Mouse (Mus musculus) right cerebral cortex, postnatal 25 days (tissue): ENCODE results near the gene Hist2h3b.
"Not testable (repeated sequence)": the region's sequence is repeated elsewhere in the genome, so short reads cannot be mapped to it uniquely, and the experiment has no call there.

Experiments
- DNase-seq: peaks from one replicate; pipeline ENCODE4 v3.0.0; 2022

Gene Hist2h3b

GRCm38 (mm10) chr3:96239949-96240798 is 28.3 kb upstream of the Hist2h3b start, which contains the start of gene Hist2h2aa2:
Gene Hist2h2aa2 (minus strand): TSS chr3:96240276.
- peak; percentile 95 for DNase-seq

GRCm38 (mm10) chr3:96240799-96241197 is 27.7 kb upstream of the Hist2h3b start:
- no peak for DNase-seq

- no peak for DNase-seq
Measured at GRCm38 (mm10) chr3:96243921-96244572, 24.4 kb upstream of the Hist2h3b start.

- DNase-seq, result peak; percentile 87
Measured at GRCm38 (mm10) chr3:96245003-96245886, 23.2 kb upstream of the Hist2h3b start, which contains the start of gene Hist2h2aa1. Gene Hist2h2aa1 (plus strand): TSS chr3:96245497.

- DNase-seq, result not testable (repeated sequence)
Measured at GRCm38 (mm10) chr3:96246018-96246417, 22.4 kb upstream of the Hist2h3b start.

GRCm38 (mm10) chr3:96246427-96246856 is 22.0 kb upstream of the Hist2h3b start, which contains the start of gene Hist2h3c1:
Gene Hist2h3c1 (plus strand): TSS chr3:96246685.
- DNase-seq, result not testable (repeated sequence)

GRCm38 (mm10) chr3:96247356-96248140 is 20.9 kb upstream of the Hist2h3b start:
- no peak for DNase-seq

GRCm38 (mm10) chr3:96248141-96249033 is 20.1 kb upstream of the Hist2h3b start:
- DNase-seq, result no peak

- DNase-seq, result no peak
Measured at GRCm38 (mm10) chr3:96249034-96249345, 19.5 kb upstream of the Hist2h3b start.

GRCm38 (mm10) chr3:96250890-96251289 is 17.6 kb upstream of the Hist2h3b start:
- DNase-seq, result no peak

GRCm38 (mm10) chr3:96251787-96252186 is 16.7 kb upstream of the Hist2h3b start:
- no peak for DNase-seq

GRCm38 (mm10) chr3:96254683-96255355 is 13.6 kb upstream of the Hist2h3b start:
- DNase-seq, result no peak

GRCm38 (mm10) chr3:96255926-96256593 is 12.4 kb upstream of the Hist2h3b start:
- no peak for DNase-seq

GRCm38 (mm10) chr3:96257190-96257589 is 11.3 kb upstream of the Hist2h3b start:
- no peak for DNase-seq

- DNase-seq, result no peak
Measured at GRCm38 (mm10) chr3:96260220-96260619, 8.2 kb upstream of the Hist2h3b start.

- DNase-seq, result no peak
Measured at GRCm38 (mm10) chr3:96261623-96262022, 6.8 kb upstream of the Hist2h3b start.

GRCm38 (mm10) chr3:96262216-96262875 is 6.1 kb upstream of the Hist2h3b start:
- DNase-seq, result peak; percentile 78

GRCm38 (mm10) chr3:96262979-96263550 is 5.4 kb upstream of the Hist2h3b start, which contains the start of gene Hist2h4:
Gene Hist2h4 (minus strand): TSS chr3:96263311.
- DNase-seq, result peak; percentile 95
